Mouse (Mus musculus): ENCODE measurements around the gene Padi4.

The Padi4 gene

GRCm38 (mm10) chr4:140702611-140703327 lies 71.3 kb downstream of the Padi4 start:
- DNase-seq (ENCODE audit: low read depth, low spot score) = peak; percentile 87

DNA sequence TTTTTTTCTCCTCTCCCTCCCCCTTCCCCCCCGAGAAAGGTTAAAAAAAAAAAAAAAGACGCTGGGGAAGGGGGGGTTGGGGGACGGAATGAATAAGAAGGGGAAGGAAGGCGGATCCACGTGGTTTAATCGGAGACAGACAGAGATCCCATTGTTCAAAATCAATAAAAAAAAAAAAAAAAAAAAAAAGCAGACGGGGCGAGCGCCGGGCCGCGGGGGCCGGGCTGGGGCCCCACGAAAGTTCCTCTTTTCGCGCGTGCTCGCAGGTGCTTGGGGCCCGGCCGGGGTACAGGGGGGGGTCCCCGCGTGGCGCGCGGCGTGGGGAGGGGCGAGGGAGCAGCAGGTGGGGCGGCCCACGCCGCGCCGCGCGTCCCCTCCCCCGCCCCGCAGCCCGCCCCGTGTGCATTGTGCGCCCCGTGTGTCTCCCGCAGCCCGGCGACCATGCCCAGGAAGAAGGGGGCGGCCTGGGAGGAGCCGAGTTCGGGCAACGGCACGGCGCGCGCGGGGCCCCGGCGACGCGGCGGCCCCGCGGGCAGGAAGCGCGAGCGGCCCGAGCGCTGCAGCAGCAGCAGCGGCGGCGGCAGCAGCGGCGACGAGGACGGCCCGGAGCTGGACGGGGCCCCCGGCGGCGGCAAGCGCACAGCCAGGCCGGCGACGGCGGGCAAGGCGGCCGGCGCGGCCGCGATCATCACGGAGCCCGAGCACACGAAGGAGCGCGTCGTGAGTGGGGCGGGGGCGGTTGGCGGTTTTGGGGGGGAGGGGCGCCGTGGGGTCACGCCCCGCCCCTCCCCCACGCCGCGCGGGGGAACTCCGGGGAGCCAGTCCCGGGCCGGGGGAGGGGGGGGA lies 72.1 kb downstream of the Padi4 start:
- no peak for DNase-seq (ENCODE audit: low read depth, low spot score)

GRCm38 (mm10) chr4:140701049-140701715 lies 72.9 kb downstream of the Padi4 start:
- peak; percentile 80 for DNase-seq (ENCODE audit: low read depth, low spot score)

- no peak for DNase-seq (ENCODE audit: low read depth, low spot score)
These were observed 73.6 kb downstream of the Padi4 start, which contains the start of gene Rcc2 for GRCm38 (mm10) chr4:140700269-140701018. Gene Rcc2 (plus strand): TSS chr4:140700541.

- DNase-seq (ENCODE audit: low read depth, low spot score) = peak; percentile 67
These were observed 74.5 kb downstream of the Padi4 start for GRCm38 (mm10) chr4:140699441-140700127.
